Mouse (Mus musculus) lung, embryonic 14.5 days (tissue): Measurements from ENCODE around the gene Bcr. TPM values are rescaled to one million over a fixed set of nuclear protein-coding genes. Genes with fewer than 3 reads are reported as not detected.

Experiments
- ATAC-seq: fragments of 200-750 bp; cut with Nextera tagmentation; 2 replicates; pipeline ENCODE4 v1.8.0; 2017; ENCODE audit warnings: mild to moderate bottlenecking, moderate TSS enrichment, moderate library complexity; ENCODE audit not compliant: insufficient read depth
- DNase-seq: peaks from one replicate; pipeline ENCODE4 v3.0.0-alpha.2; 2015
- H3K27ac ChIP-seq: fragments of 300-500 bp; sonication (generic); 2 replicates; pipeline ENCODE4 v1.5.1; 2014; ENCODE audit warnings: low read depth, mild to moderate bottlenecking, moderate library complexity
- H3K27me3 ChIP-seq: fragments of 300-500 bp; sonication (generic); 2 replicates; pipeline ENCODE4 v1.6.1; 2014; ENCODE audit warnings: low read length, control low read depth; ENCODE audit not compliant: insufficient read depth
- H3K36me3 ChIP-seq: fragments of 300-500 bp; sonication (generic); 2 replicates; pipeline ENCODE4 v1.6.1; 2014; ENCODE audit warnings: control low read depth; ENCODE audit not compliant: insufficient read depth
- H3K4me1 ChIP-seq: fragments of 300-500 bp; sonication (generic); 2 replicates; pipeline ENCODE4 v1.6.1; 2014; ENCODE audit warnings: antibody characterized with exemption, control low read depth; ENCODE audit not compliant: insufficient read depth
- H3K4me2 ChIP-seq: fragments of 300-500 bp; sonication (generic); 2 replicates; pipeline ENCODE4 v1.6.1; 2014; ENCODE audit warnings: mild to moderate bottlenecking
- H3K4me3 ChIP-seq: fragments of 300-500 bp; sonication (generic); 2 replicates; pipeline ENCODE4 v1.5.1; 2014; ENCODE audit warnings: low read depth, low read length
- H3K9ac ChIP-seq: fragments of 300-500 bp; sonication (generic); 2 replicates; pipeline ENCODE4 v1.6.1; 2014
- H3K9me3 ChIP-seq: fragments of 300-500 bp; sonication (generic); 2 replicates; pipeline ENCODE4 v1.6.1; 2016; ENCODE audit warnings: low read depth, low read length, control low read depth
- CTCF ChIP-seq: IDR thresholded peaks from 2 replicates; pipeline ENCODE4 v1.5.1; 2016; ENCODE audit warnings: antibody characterized with exemption, low read depth
- WGBS: fragments of 180-500 bp; shearing (Covaris S2); extraction: QIAGEN DNeasy Blood & Tissue Kit; methylation state at CpG from one replicate; pipeline ENCODE4 v1.1.7; 2014; 5-methylcytosine and 5-hydroxymethylcytosine counted together
- polyA plus RNA-seq: library from polyadenylated mRNA; unstranded; fragments of >200 nt; fragmentation: Nextera tagmentation; extraction: Ambion mirVana; gene quantifications from 2 replicates; pipeline ENCODE4 v1.2.1, GENCODE M21; 2014

Gene Bcr
- polyA plus RNA-seq, 1 experiment from 2014 or later: 11.5 TPM

- H3K4me1 ChIP-seq: no peaks in the 10 kb centered on the region
- no peaks in the 10 kb centered on the region for H3K27me3 ChIP-seq
- ATAC-seq: no peak
- H3K9me3 ChIP-seq: no peaks in the 10 kb centered on the region
- no peak overlapping the region for H3K9ac ChIP-seq
- TF ChIP-seq CTCF: no peak
- H3K4me3 ChIP-seq: no peak overlapping the region
- no peak overlapping the region; the same call in 1 of the 2 replicates for H3K27ac ChIP-seq
- DNase-seq: no peak
- WGBS: 52% methylated on average over 4 of the region's 4 CpGs
- no peaks in the 10 kb centered on the region for H3K36me3 ChIP-seq
- no peak overlapping the region for H3K4me2 ChIP-seq
These were observed 161.7 kb downstream of the Bcr start for GRCm38 (mm10) chr10:75221936-75222610.

DNA sequence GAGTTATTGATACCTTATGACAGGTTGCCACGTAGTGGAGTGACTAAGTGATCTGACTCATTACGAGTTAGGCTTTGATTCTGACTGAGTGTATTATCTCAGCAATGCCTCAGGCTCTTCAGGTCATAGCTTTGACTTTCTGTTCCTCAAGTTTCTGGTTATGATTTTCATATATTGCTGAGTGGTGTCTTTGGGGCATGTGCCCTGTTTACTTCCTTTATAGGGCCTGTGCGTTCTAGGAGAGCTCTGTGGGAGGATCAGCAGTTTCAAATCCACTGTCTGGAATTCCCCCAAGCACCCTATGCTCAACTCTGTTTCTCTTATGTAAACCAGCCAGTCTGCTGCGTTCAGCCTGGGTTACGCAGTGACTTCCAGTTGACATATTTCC is 162.2 kb downstream of the Bcr start:
- Histone ChIP-seq H3K4me2 (no peak overlapping the region), H3K4me1 (no peaks in the 10 kb centered on the region), H3K36me3 (no peaks in the 10 kb centered on the region), H3K27me3 (no peaks in the 10 kb centered on the region), H3K27ac (peak overlapping the region; percentile 30; the same call in 1 of the 2 replicates), H3K9ac (no peak overlapping the region), H3K4me3 (no peak overlapping the region), H3K9me3 (no peaks in the 10 kb centered on the region)
- no peak for ATAC-seq
- peak; percentile 40 for DNase-seq
- WGBS: 45% methylated on average over 5 of the region's 5 CpGs
- TF ChIP-seq CTCF: no peak

GRCm38 (mm10) chr10:75224154-75224553 is 163.8 kb downstream of the Bcr start:
- 64% methylated on average over 3 of the region's 3 CpGs for WGBS
- ATAC-seq (no peak), DNase-seq (no peak)
- no peak for TF ChIP-seq CTCF
- H3K9ac ChIP-seq: no peak overlapping the region
- H3K4me2 ChIP-seq: no peak overlapping the region
- H3K36me3 ChIP-seq: no peaks in the 10 kb centered on the region
- H3K4me1 ChIP-seq: no peaks in the 10 kb centered on the region
- H3K9me3 ChIP-seq: no peaks in the 10 kb centered on the region
- no peaks in the 10 kb centered on the region for H3K27me3 ChIP-seq
- peak overlapping the region; percentile 15; the same call in 1 of the 2 replicates for H3K27ac ChIP-seq
- no peak overlapping the region for H3K4me3 ChIP-seq

DNA sequence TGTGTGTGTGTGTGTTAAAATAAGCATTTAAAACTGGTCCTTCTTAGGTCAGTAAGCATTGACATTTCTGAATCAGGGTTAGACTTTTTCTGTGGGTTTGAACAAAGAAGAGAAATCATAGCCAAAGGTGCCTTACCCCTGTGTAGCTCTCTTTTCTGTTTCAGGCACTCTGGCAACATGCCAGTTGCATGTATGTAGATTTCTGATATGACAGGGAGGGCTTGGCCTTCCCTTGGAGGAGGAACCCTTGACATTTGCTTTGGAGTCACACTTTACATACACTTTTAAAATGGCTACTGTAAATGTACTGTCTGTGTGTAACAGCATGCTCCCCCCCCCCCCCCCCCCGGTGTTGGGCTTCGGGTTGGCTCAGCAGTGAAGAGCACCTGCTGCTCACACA is 164.2 kb downstream of the Bcr start:
- Histone ChIP-seq H3K27me3 (no peaks in the 10 kb centered on the region), H3K4me2 (no peak overlapping the region), H3K9ac (no peak overlapping the region), H3K9me3 (no peaks in the 10 kb centered on the region), H3K4me3 (no peak overlapping the region), H3K27ac (no peak overlapping the region), H3K4me1 (no peaks in the 10 kb centered on the region), H3K36me3 (no peaks in the 10 kb centered on the region)
- ATAC-seq (no peak), DNase-seq (no peak)
- WGBS: no CpG with 5 or more reads among the region's 2 CpGs
- no peak for TF ChIP-seq CTCF

GRCm38 (mm10) chr10:75227381-75227780 is 167.0 kb downstream of the Bcr start:
- no peaks in the 10 kb centered on the region for H3K27me3 ChIP-seq
- no peaks in the 10 kb centered on the region for H3K9me3 ChIP-seq
- no peak overlapping the region for H3K9ac ChIP-seq
- no peak overlapping the region for H3K4me2 ChIP-seq
- no peak for TF ChIP-seq CTCF
- H3K36me3 ChIP-seq: peaks cover 14% of the 10 kb centered on the region
- H3K4me3 ChIP-seq: no peak overlapping the region
- no peaks in the 10 kb centered on the region for H3K4me1 ChIP-seq
- H3K27ac ChIP-seq: no peak overlapping the region
- no peak for ATAC-seq
- DNase-seq: no peak
- 83% methylated on average over 3 of the region's 3 CpGs for WGBS

DNA sequence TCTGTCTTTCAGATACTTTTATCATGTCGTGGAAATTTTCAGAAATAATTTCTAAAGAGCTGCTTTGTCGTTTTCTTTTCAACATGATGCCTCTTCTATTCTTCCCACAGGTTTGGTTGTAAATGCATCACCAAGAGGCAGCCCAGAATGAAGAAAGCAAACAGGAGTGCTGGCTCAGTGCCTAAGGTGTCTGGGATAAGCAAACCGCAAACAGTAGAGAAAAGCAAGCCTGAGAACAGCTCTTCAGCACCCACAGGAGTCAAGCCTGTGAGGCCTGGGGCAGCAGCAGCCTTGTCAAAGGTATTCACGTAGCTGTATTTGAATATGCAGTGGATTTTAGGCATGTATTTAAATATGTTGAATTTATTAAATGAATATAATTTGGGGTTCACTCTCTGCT is 170.2 kb downstream of the Bcr start:
- DNase-seq (peak; percentile 36), ATAC-seq (no peak)
- TF ChIP-seq CTCF: no peak
- WGBS: 67% methylated on average over 4 of the region's 4 CpGs
- Histone ChIP-seq H3K4me1 (no peaks in the 10 kb centered on the region), H3K4me3 (no peak overlapping the region), H3K36me3 (peaks cover 28% of the 10 kb centered on the region), H3K9ac (no peak overlapping the region), H3K9me3 (no peaks in the 10 kb centered on the region), H3K27me3 (no peaks in the 10 kb centered on the region), H3K27ac (no peak overlapping the region), H3K4me2 (no peak overlapping the region)

- no peak overlapping the region for H3K4me2 ChIP-seq
- no peaks in the 10 kb centered on the region for H3K4me1 ChIP-seq
- no peak overlapping the region for H3K9ac ChIP-seq
- H3K9me3 ChIP-seq: no peaks in the 10 kb centered on the region
- H3K4me3 ChIP-seq: no peak overlapping the region
- H3K36me3 ChIP-seq: peaks cover 30% of the 10 kb centered on the region
- TF ChIP-seq CTCF: no peak
- ATAC-seq (no peak), DNase-seq (no peak)
- no peak overlapping the region for H3K27ac ChIP-seq
- no peaks in the 10 kb centered on the region for H3K27me3 ChIP-seq
- 97% methylated on average over 1 of the region's 1 CpGs for WGBS
These were observed 171.5 kb downstream of the Bcr start for GRCm38 (mm10) chr10:75231876-75232275.
